Mouse (Mus musculus): Measurements from ENCODE around the gene Stard10. TPM values are rescaled to one million over a fixed set of nuclear protein-coding genes. Genes with fewer than 3 reads are reported as not detected.

Stard10 gene
- polyA plus RNA-seq, 1 experiment from 2014 or later = 14.3 TPM

DNA sequence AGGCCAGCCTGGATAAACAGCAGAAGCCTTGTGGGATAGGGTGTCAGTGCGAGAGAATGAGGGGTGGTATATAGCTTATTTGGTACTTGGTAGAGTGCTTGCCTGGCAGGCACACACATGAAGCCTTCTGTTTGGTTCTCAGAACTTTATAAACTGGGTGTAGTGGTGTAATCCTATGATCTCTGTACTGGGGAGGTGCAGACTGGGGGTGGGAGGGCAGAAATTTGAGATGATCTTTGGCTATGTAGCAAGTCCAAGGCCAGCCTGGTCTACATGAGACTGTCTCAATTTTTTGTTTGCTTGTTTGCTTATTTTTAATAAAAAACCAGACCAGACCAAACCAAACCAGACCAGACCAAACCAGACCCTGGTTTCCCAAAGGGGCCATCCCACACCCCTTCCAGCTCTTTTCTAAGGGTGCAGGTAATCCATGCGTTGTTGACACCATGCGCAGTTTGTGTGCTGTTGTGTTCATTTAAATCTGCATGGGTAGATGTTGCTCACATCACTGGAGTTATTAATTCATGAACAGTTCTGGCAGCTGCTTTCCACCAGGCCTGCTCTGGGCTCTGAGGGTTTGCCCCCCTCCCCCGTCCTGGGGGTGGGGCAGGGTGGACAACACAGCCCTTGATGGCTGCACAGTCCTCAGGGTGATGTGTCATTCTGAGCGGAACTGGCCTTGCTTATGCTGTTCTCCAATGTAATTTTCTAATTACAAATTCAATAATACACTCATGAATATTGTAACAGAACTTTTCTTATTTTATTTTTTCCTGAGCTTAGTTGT lies 15.4 kb downstream of the Stard10 start:
- ATAC-seq (ENCODE audit: low FRiP score) (no peak), DNase-seq (ENCODE audit: low spot score) (no peak)
- H3K36me3 ChIP-seq (replicated peaks; ENCODE audit: control insufficient read depth, insufficient read depth) = no peaks in the 10 kb centered on the region
- no peaks in the 10 kb centered on the region for H3K27me3 ChIP-seq (ENCODE audit: control insufficient read depth, insufficient read depth, low read length)
- 91% methylated on average over 5 of the region's 5 CpGs for WGBS
- no peak overlapping the region for H3K27ac ChIP-seq
- no peaks in the 10 kb centered on the region for H3K9me3 ChIP-seq (ENCODE audit: control insufficient read depth, low read length)
- no peak overlapping the region for H3K4me3 ChIP-seq (replicated peaks; ENCODE audit: low read length)
- no peak overlapping the region for H3K4me2 ChIP-seq (replicated peaks)
- H3K4me1 ChIP-seq (replicated peaks; ENCODE audit: control insufficient read depth, insufficient read depth, low read length) = no peaks in the 10 kb centered on the region; the same call in 1 of the 2 replicates
- no peak overlapping the region for H3K9ac ChIP-seq

- no peaks in the 10 kb centered on the region for H3K4me1 ChIP-seq (replicated peaks; ENCODE audit: control insufficient read depth, insufficient read depth, low read length)
- 83% methylated on average over 2 of the region's 2 CpGs for WGBS
- H3K9me3 ChIP-seq (ENCODE audit: control insufficient read depth, low read length) = no peaks in the 10 kb centered on the region
- H3K4me3 ChIP-seq (replicated peaks; ENCODE audit: low read length) = no peak overlapping the region
- H3K4me2 ChIP-seq (replicated peaks) = no peak overlapping the region
- H3K27me3 ChIP-seq (ENCODE audit: control insufficient read depth, insufficient read depth, low read length) = no peaks in the 10 kb centered on the region
- no peak for ATAC-seq (ENCODE audit: low FRiP score)
- DNase-seq (ENCODE audit: low spot score) = no peak
- no peak overlapping the region for H3K9ac ChIP-seq
- no peak overlapping the region for H3K27ac ChIP-seq
- H3K36me3 ChIP-seq (replicated peaks; ENCODE audit: control insufficient read depth, insufficient read depth) = no peaks in the 10 kb centered on the region
These were observed 18.3 kb downstream of the Stard10 start for GRCm38 (mm10) chr7:101335228-101335627.

- Histone ChIP-seq H3K9me3 (ENCODE audit: control insufficient read depth, low read length) (no peaks in the 10 kb centered on the region), H3K36me3 (replicated peaks; ENCODE audit: control insufficient read depth, insufficient read depth) (no peaks in the 10 kb centered on the region), H3K27me3 (ENCODE audit: control insufficient read depth, insufficient read depth, low read length) (no peaks in the 10 kb centered on the region), H3K27ac (no peak overlapping the region), H3K4me2 (replicated peaks) (no peak overlapping the region), H3K4me3 (replicated peaks; ENCODE audit: low read length) (no peak overlapping the region), H3K9ac (no peak overlapping the region), H3K4me1 (replicated peaks; ENCODE audit: control insufficient read depth, insufficient read depth, low read length) (no peaks in the 10 kb centered on the region)
- WGBS = 81% methylated on average over 3 of the region's 3 CpGs
- no peak for ATAC-seq (ENCODE audit: low FRiP score)
- no peak for DNase-seq (ENCODE audit: low spot score)
These were observed 19.8 kb downstream of the Stard10 start for GRCm38 (mm10) chr7:101336686-101337085.

- Histone ChIP-seq H3K4me2 (replicated peaks) (no peak overlapping the region), H3K27ac (no peak overlapping the region), H3K9ac (no peak overlapping the region), H3K36me3 (replicated peaks; ENCODE audit: control insufficient read depth, insufficient read depth) (no peaks in the 10 kb centered on the region), H3K4me1 (replicated peaks; ENCODE audit: control insufficient read depth, insufficient read depth, low read length) (no peaks in the 10 kb centered on the region), H3K9me3 (ENCODE audit: control insufficient read depth, low read length) (no peaks in the 10 kb centered on the region), H3K27me3 (ENCODE audit: control insufficient read depth, insufficient read depth, low read length) (no peaks in the 10 kb centered on the region), H3K4me3 (replicated peaks; ENCODE audit: low read length) (no peak overlapping the region)
- DNase-seq (ENCODE audit: low spot score) (no peak), ATAC-seq (ENCODE audit: low FRiP score) (no peak)
- WGBS = 84% methylated on average over 3 of the region's 3 CpGs
These were observed 20.5 kb downstream of the Stard10 start for GRCm38 (mm10) chr7:101337401-101337800.

DNA sequence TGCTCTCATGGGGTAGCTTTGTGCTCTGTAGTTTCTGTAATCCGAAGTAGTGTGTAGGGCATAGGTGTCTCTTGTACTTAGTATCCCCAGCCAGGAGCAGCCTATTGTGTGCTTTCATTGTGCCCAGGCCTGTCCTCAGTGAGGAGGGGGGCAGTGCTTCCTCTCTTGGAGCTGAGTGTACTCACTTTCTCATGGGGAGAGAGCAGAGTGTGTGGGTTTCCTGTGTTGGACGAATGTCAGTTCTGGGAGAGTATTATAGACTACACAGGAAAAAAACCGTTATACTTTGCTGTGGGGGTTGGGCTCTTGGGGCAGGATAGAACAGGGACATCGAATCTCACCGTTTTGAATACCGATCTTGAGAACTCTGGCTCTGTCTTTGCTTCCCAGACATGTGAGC lies 24.5 kb downstream of the Stard10 start:
- H3K36me3 ChIP-seq (replicated peaks; ENCODE audit: control insufficient read depth, insufficient read depth) = no peaks in the 10 kb centered on the region
- no peak overlapping the region for H3K4me2 ChIP-seq (replicated peaks)
- no peak overlapping the region for H3K9ac ChIP-seq
- no peak for DNase-seq (ENCODE audit: low spot score)
- ATAC-seq (ENCODE audit: low FRiP score) = no peak
- WGBS = 77% methylated on average over 6 of the region's 6 CpGs
- no peaks in the 10 kb centered on the region for H3K9me3 ChIP-seq (ENCODE audit: control insufficient read depth, low read length)
- no peak overlapping the region for H3K4me3 ChIP-seq (replicated peaks; ENCODE audit: low read length)
- H3K27ac ChIP-seq = no peak overlapping the region
- no peaks in the 10 kb centered on the region for H3K27me3 ChIP-seq (ENCODE audit: control insufficient read depth, insufficient read depth, low read length)
- H3K4me1 ChIP-seq (replicated peaks; ENCODE audit: control insufficient read depth, insufficient read depth, low read length) = no peaks in the 10 kb centered on the region

DNA sequence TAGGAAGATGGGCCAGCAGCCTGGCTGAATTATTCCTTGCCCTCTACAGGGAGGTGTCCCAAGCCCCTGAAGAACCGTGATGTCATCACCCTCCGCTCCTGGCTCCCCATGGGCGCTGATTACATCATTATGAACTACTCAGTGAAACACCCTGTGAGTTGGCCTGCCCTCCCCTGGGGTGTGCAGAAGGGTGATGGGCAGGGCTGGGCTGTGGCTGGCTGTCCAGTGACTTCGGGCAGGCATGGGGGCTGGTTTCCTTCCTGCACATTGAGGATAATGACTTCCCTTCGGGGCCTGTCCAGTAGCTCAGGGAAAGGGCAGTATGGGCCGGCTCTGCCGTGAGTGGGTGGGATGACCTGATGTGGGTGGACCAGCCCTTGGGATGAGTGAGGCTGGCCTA lies 26.2 kb downstream of the Stard10 start:
- DNase-seq (ENCODE audit: low spot score) (no peak), ATAC-seq (ENCODE audit: low FRiP score) (no peak)
- no peak overlapping the region for H3K4me2 ChIP-seq (replicated peaks)
- H3K9ac ChIP-seq = no peak overlapping the region
- WGBS = 83% methylated on average over 7 of the region's 7 CpGs
- no peak overlapping the region for H3K4me3 ChIP-seq (replicated peaks; ENCODE audit: low read length)
- H3K9me3 ChIP-seq (ENCODE audit: control insufficient read depth, low read length) = no peaks in the 10 kb centered on the region
- H3K4me1 ChIP-seq (replicated peaks; ENCODE audit: control insufficient read depth, insufficient read depth, low read length) = peaks cover 4% of the 10 kb centered on the region; the same call in 1 of the 2 replicates
- H3K27ac ChIP-seq = no peak overlapping the region
- H3K27me3 ChIP-seq (ENCODE audit: control insufficient read depth, insufficient read depth, low read length) = no peaks in the 10 kb centered on the region
- H3K36me3 ChIP-seq (replicated peaks; ENCODE audit: control insufficient read depth, insufficient read depth) = no peaks in the 10 kb centered on the region

- Histone ChIP-seq H3K9ac (no peak overlapping the region), H3K9me3 (ENCODE audit: control insufficient read depth, low read length) (no peaks in the 10 kb centered on the region), H3K4me3 (replicated peaks; ENCODE audit: low read length) (no peak overlapping the region), H3K36me3 (replicated peaks; ENCODE audit: control insufficient read depth, insufficient read depth) (no peaks in the 10 kb centered on the region), H3K4me2 (replicated peaks) (no peak overlapping the region), H3K27me3 (ENCODE audit: control insufficient read depth, insufficient read depth, low read length) (peaks cover 9% of the 10 kb centered on the region), H3K4me1 (replicated peaks; ENCODE audit: control insufficient read depth, insufficient read depth, low read length) (peaks cover 4% of the 10 kb centered on the region; the same call in 1 of the 2 replicates), H3K27ac (no peak overlapping the region)
- 77% methylated on average over 4 of the region's 4 CpGs for WGBS
- ATAC-seq (ENCODE audit: low FRiP score) (no peak), DNase-seq (ENCODE audit: low spot score) (no peak)
These were observed 28.0 kb downstream of the Stard10 start for GRCm38 (mm10) chr7:101344892-101345291.

- peaks cover 9% of the 10 kb centered on the region for H3K27me3 ChIP-seq (ENCODE audit: control insufficient read depth, insufficient read depth, low read length)
- ATAC-seq (ENCODE audit: low FRiP score) = no peak
- no peaks in the 10 kb centered on the region for H3K36me3 ChIP-seq (replicated peaks; ENCODE audit: control insufficient read depth, insufficient read depth)
- no peak overlapping the region for H3K4me3 ChIP-seq (replicated peaks; ENCODE audit: low read length)
- H3K9ac ChIP-seq = no peak overlapping the region
- no peak overlapping the region for H3K27ac ChIP-seq
- H3K9me3 ChIP-seq (ENCODE audit: control insufficient read depth, low read length) = no peaks in the 10 kb centered on the region
- no peak for DNase-seq (ENCODE audit: low spot score)
- no peak overlapping the region for H3K4me2 ChIP-seq (replicated peaks)
- 75% methylated on average over 2 of the region's 2 CpGs for WGBS
- H3K4me1 ChIP-seq (replicated peaks; ENCODE audit: control insufficient read depth, insufficient read depth, low read length) = peaks cover 4% of the 10 kb centered on the region; the same call in 1 of the 2 replicates
These were observed 30.1 kb downstream of the Stard10 start for GRCm38 (mm10) chr7:101346991-101347390.

DNA sequence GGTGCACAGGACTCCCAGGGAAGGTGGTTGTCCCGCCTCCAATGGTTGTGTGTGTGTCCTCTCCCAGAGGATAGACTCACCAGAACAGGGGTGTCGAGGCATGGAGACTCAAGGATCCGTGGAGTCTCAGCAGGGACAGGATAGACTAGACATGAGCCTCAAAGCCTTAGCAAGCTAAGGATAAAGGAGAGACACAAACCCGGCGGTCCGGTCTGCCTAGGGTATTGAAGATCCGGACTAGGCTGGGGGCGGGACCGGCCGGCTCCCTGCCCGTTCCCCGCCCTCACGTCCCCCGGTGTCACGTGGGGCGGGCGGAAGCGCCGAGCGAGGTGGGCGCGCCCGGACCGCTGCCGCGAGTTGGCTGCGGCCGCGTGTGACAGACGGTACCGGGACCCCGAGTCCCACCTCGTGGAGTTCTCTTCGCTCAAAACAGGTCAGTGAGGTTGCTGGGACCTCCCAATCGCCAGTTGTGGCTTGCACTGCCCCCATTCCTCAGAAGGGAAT lies 30.9 kb downstream of the Stard10 start, which contains the start of gene Arap1:
Gene Arap1 (plus strand): TSS at position 301 of the 504 bp plus-strand sequence.
- DNase-seq (ENCODE audit: low spot score) (peak; percentile 52), ATAC-seq (ENCODE audit: low FRiP score) (peak; percentile 71)
- H3K27ac ChIP-seq = no peak within 1 kb of the TSS
- WGBS = under 1% methylated on average over 35 of the region's 35 CpGs
- H3K4me2 ChIP-seq (replicated peaks) = peak within 1 kb of the TSS; percentile 95
- H3K36me3 ChIP-seq (replicated peaks; ENCODE audit: control insufficient read depth, insufficient read depth) = no peaks in the 10 kb centered on the region
- H3K27me3 ChIP-seq (ENCODE audit: control insufficient read depth, insufficient read depth, low read length) = peaks cover 9% of the 10 kb centered on the region
- H3K4me1 ChIP-seq (replicated peaks; ENCODE audit: control insufficient read depth, insufficient read depth, low read length) = peaks cover 4% of the 10 kb centered on the region; the same call in 1 of the 2 replicates
- H3K4me3 ChIP-seq (replicated peaks; ENCODE audit: low read length) = peak within 1 kb of the TSS; percentile 46
- H3K9me3 ChIP-seq (ENCODE audit: control insufficient read depth, low read length) = no peaks in the 10 kb centered on the region
- peak within 1 kb of the TSS; percentile 62 for H3K9ac ChIP-seq

Measured in hindbrain, embryonic 14.5 days (tissue).